19 mouse cellular contexts compared by ENCODE assay signal in genomic region chrX:101128559-101128958, GRCm38 (mm10). TPM values are rescaled to one million over a fixed set of nuclear protein-coding genes. Genes with fewer than 3 reads are reported as not detected.
DNase-seq lines count a peak whose midpoint lies in the region; ATAC-seq lines count a peak whose summit lies in the region.
"Had no signal": no experiment of that assay in that cellular context is flagged by ENCODE, and none has a peak within 500 bp of the region (broad histone marks: within the 10 kb centered on the region; RNA-seq: fewer than 3 reads in every experiment).

No protein-coding gene starts in this region.

- peak; percentile 54 for ATAC-seq in CD4-positive, CD25-positive, alpha-beta regulatory T cell, adult 4 months
- peak; percentile 63 for ATAC-seq in activated CD4-positive, CD25-positive, alpha-beta regulatory T cell, adult 4 months
- ATAC-seq: hindbrain, embryonic 16.5 days; midbrain, embryonic 15.5 days had no signal

- DNase-seq in lung, postnatal 25 days (ENCODE audit: low spot score): peak; percentile 17
- DNase-seq in lung, adult 18-20 months: no peak
- peak; percentile 10 to 35 for DNase-seq in natural killer cell, adult 2 months (ENCODE audit: low spot score in 2 of 2)
- no peak for DNase-seq in right cerebral cortex, adult 18-20 months
- DNase-seq in cerebellum, adult 8-10 months: no peak
- DNase-seq in ovary, postnatal 10 days (ENCODE audit: low spot score): no peak
- DNase-seq: adrenal gland, postnatal 36 days; cerebellum, adult 11 months; cerebellum, postnatal 10 days; kidney, adult 11 months; left cerebral cortex, postnatal 4 days; thymus, adult 2 months; thymus, postnatal 4 days had no signal

RNA-seq across cellular contexts. Expression of gene Slc7a3, which starts 42.7 kb away (rescaled TPM):
- under 1 TPM in 1 of 2 experiments, not detected in 1; 0.43 TPM for polyA plus RNA-seq in CD4-positive, CD25-positive, alpha-beta regulatory T cell, adult 4 months (2017; shearing (Covaris generic))
- not detected for polyA plus RNA-seq in activated CD4-positive, CD25-positive, alpha-beta regulatory T cell, adult 4 months (2017; shearing (Covaris generic))
- polyA plus RNA-seq: G1E, macrophage had no signal

Comparison
In these comparisons a context has a peak if more than half of its experiments do, and no peak if none do; other contexts are left out.
1. DNase-seq: peak in lung, postnatal 25 days (single experiment) and natural killer cell, adult 2 months (2 of 2); none in lung, adult 18-20 months (0 of 2), right cerebral cortex, adult 18-20 months (single experiment), cerebellum, adult 8-10 months (single experiment) and ovary, postnatal 10 days (single experiment).